Mouse (Mus musculus) myocyte (in vitro differentiated cells): ENCODE measurements around the gene Tfrc. TPM values are rescaled to one million over a fixed set of nuclear protein-coding genes. Genes with fewer than 3 reads are reported as not detected.
"Not testable (repeated sequence)": the region's sequence is repeated elsewhere in the genome, so short reads cannot be mapped to it uniquely, and the experiment has no call there.

ENCODE experiments used
- H3K27me3 ChIP-seq: one replicate; pipeline ENCODE4 v1.6.1; 2011; ENCODE audit not compliant: control insufficient read depth, insufficient read depth, insufficient read length
- H3K36me3 ChIP-seq: one replicate; pipeline ENCODE4 v1.6.1; 2011; ENCODE audit not compliant: control insufficient read depth, insufficient read depth
- H3K4me2 ChIP-seq: one replicate; pipeline ENCODE4 v1.6.1; 2011; ENCODE audit warnings: low read depth, control low read depth
- H3K4me3 ChIP-seq: one replicate; pipeline ENCODE4 v1.5.1; 2011; ENCODE audit warnings: mild to moderate bottlenecking, control low read depth, moderate library complexity
- H3K79me2 ChIP-seq: one replicate; pipeline ENCODE4 v1.6.1; 2011; ENCODE audit not compliant: control insufficient read depth, insufficient read depth
- H3ac ChIP-seq: one replicate; pipeline ENCODE4 v1.6.1; 2011; ENCODE audit not compliant: control insufficient read depth, insufficient read length
- CEBPB ChIP-seq: IDR thresholded peaks from 2 replicates; pipeline ENCODE4 v1.6.1; 2011; ENCODE audit warnings: mild to moderate bottlenecking, moderate library complexity; ENCODE audit not compliant: poor library complexity, insufficient read depth, severe bottlenecking
- E2F4 ChIP-seq: IDR thresholded peaks from one replicate; pipeline ENCODE4 v1.6.1; 2011; ENCODE audit warnings: mild to moderate bottlenecking, control low read depth, moderate library complexity; ENCODE audit not compliant: insufficient read depth
- MAX ChIP-seq: IDR thresholded peaks from one replicate; pipeline ENCODE4 v1.6.1; 2011; ENCODE audit warnings: low read depth, mild to moderate bottlenecking, control low read depth
- MYOD1 ChIP-seq, 3 experiments: IDR thresholded peaks; one replicate each; pipeline ENCODE4 v1.6.1; 2011; ENCODE audit warnings: control low read depth in 2 of 3, low read depth in 2 of 3, mild to moderate bottlenecking in 2 of 3, moderate library complexity in 1 of 3; ENCODE audit not compliant: insufficient read length in 2 of 3, control insufficient read depth in 1 of 3
- MYOG ChIP-seq, 3 experiments: IDR thresholded peaks; one replicate each; pipeline ENCODE4 v1.6.1; 2011; ENCODE audit warnings: control low read depth in 2 of 3, low read depth in 2 of 3, mild to moderate bottlenecking in 2 of 3; ENCODE audit not compliant: insufficient read length in 2 of 3, control insufficient read depth in 1 of 3, insufficient read depth in 1 of 3
- POLR2A ChIP-seq: IDR thresholded peaks from one replicate; pipeline ENCODE4 v1.6.1; 2011; ENCODE audit warnings: low read depth, mild to moderate bottlenecking, control low read depth, moderate library complexity; ENCODE audit not compliant: insufficient read length
- POLR2AphosphoS2 ChIP-seq: IDR thresholded peaks from one replicate; pipeline ENCODE4 v1.6.1; 2011; ENCODE audit warnings: low read depth, control low read depth; ENCODE audit not compliant: insufficient read length
- REST ChIP-seq: IDR thresholded peaks from one replicate; pipeline ENCODE4 v1.6.1; 2011; ENCODE audit warnings: mild to moderate bottlenecking, control low read depth, moderate library complexity; ENCODE audit not compliant: insufficient read depth, insufficient read length
- SRF ChIP-seq: IDR thresholded peaks from one replicate; pipeline ENCODE4 v1.6.1; 2011; ENCODE audit warnings: low read depth; ENCODE audit not compliant: control insufficient read depth, insufficient read length
- TCF12 ChIP-seq: IDR thresholded peaks from one replicate; pipeline ENCODE4 v1.6.1; 2011; ENCODE audit warnings: mild to moderate bottlenecking, control low read depth; ENCODE audit not compliant: poor library complexity, insufficient read depth, severe bottlenecking
- TCF3 ChIP-seq: IDR thresholded peaks from one replicate; pipeline ENCODE4 v1.6.1; 2011; ENCODE audit warnings: low read depth, control low read depth; ENCODE audit not compliant: insufficient read length
- USF1 ChIP-seq: IDR thresholded peaks from one replicate; pipeline ENCODE4 v1.6.1; 2011; ENCODE audit warnings: low read depth, mild to moderate bottlenecking, control low read depth, moderate library complexity
- polyA plus RNA-seq: library from polyadenylated mRNA; unstranded; fragments of >200 nt; fragmentation: generic; extraction: Trizol; gene quantifications from one replicate; pipeline ENCODE4 v1.2.1, GENCODE M21; 2012; ENCODE audit warnings: missing spikeins

The Tfrc gene
- polyA plus RNA-seq, 1 experiment = 55.4 TPM

DNA sequence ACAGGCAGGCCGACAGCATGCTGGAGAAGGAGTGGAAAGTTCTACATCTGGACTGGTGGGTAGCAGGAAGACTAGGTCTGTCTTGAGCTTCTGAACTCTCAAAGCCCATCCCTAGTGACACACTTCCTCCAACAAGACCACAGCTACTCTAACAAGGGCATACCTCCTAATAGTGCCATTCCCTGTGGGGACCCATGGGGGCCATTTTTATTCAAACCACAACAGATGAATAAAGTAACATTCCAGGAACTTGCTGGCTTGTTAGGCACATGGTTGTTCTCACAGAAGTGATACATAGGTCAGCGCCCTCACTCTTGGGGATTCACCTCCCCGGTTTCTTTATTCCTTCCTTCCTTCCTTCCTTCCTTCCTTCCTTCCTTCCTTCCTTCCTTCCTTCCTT lies 27.6 kb downstream of the Tfrc start:
- Histone ChIP-seq H3ac (no peak overlapping the region), H3K27me3 (no peaks in the 10 kb centered on the region), H3K36me3 (peaks cover 7% of the 10 kb centered on the region), H3K4me2 (no peak overlapping the region), H3K4me3 (no peak overlapping the region), H3K79me2 (no peaks in the 10 kb centered on the region)
- TF ChIP-seq TCF3 (no peak), MYOD1 (IDR thresholded peaks at IDR 0.05; ENCODE audit: control insufficient read depth in 1 of 3, insufficient read length in 2 of 3, low read depth in 2 of 3) (no peak), SRF (no peak), TCF12 (no peak), REST (no peak), USF1 (no peak), POLR2AphosphoS2 (no peak), MYOG (IDR thresholded peaks at IDR 0.05; ENCODE audit: control insufficient read depth in 1 of 3, insufficient read depth in 1 of 3, insufficient read length in 2 of 3, low read depth in 2 of 3) (no peak), E2F4 (no peak), CEBPB (no peak), MAX (no peak), POLR2A (no peak)

GRCm38 (mm10) chr16:32636871-32637521 lies 28.3 kb downstream of the Tfrc start:
- no peaks in the 10 kb centered on the region for H3K27me3 ChIP-seq
- no peaks in the 10 kb centered on the region for H3K79me2 ChIP-seq
- peaks cover under 1% of the 10 kb centered on the region for H3K36me3 ChIP-seq
- no peak overlapping the region for H3ac ChIP-seq
- no peak overlapping the region for H3K4me3 ChIP-seq
- no peak overlapping the region for H3K4me2 ChIP-seq
- TF ChIP-seq CEBPB (no peak), TCF12 (no peak), POLR2A (no peak), SRF (no peak), USF1 (no peak), POLR2AphosphoS2 (no peak), REST (no peak), E2F4 (no peak), MYOD1 (IDR thresholded peaks at IDR 0.05; ENCODE audit: control insufficient read depth in 1 of 3, insufficient read length in 2 of 3, low read depth in 2 of 3) (no peak), MAX (no peak), TCF3 (no peak)

- H3K27me3 ChIP-seq = no peaks in the 10 kb centered on the region
- no peaks in the 10 kb centered on the region for H3K79me2 ChIP-seq
- H3ac ChIP-seq = no peak overlapping the region
- H3K4me3 ChIP-seq = no peak overlapping the region
- H3K36me3 ChIP-seq = no peaks in the 10 kb centered on the region
- peak overlapping the region; percentile 33 for H3K4me2 ChIP-seq
- TF ChIP-seq TCF3 (no peak), E2F4 (no peak), USF1 (no peak), MYOD1 (IDR thresholded peaks at IDR 0.05; ENCODE audit: control insufficient read depth in 1 of 3, insufficient read length in 2 of 3, low read depth in 2 of 3) (peak in 1 of 3 experiments; percentile 6), POLR2AphosphoS2 (no peak), SRF (peak; percentile 33), POLR2A (no peak), MYOG (IDR thresholded peaks at IDR 0.05; ENCODE audit: control insufficient read depth in 1 of 3, insufficient read depth in 1 of 3, insufficient read length in 2 of 3, low read depth in 2 of 3) (no peak), MAX (no peak), REST (no peak), CEBPB (no peak), TCF12 (no peak)
Observed at GRCm38 (mm10) chr16:32638476-32638875, 29.8 kb downstream of the Tfrc start.

GRCm38 (mm10) chr16:32640096-32640495 lies 31.4 kb downstream of the Tfrc start:
- no peaks in the 10 kb centered on the region for H3K79me2 ChIP-seq

DNA sequence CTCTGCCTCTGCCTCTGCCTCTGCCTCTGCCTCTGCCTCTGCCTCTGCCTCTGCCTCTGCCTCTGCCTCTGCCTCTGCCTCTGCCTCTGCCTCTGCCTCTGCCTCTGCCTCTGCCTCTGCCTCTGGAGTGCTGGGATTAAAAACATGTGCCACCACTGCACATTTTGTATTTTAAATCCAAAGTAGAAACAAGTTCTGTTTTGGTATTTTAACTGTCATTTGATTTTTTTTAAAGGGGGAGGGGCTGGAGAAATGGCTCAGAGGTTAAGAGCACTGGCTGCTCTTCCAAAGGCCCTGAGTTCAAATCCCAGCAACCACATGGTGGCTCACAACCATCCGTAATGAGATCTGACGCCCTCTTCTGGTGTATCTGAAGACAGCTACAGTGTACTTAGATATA lies 32.0 kb downstream of the Tfrc start:
- not testable (repeated sequence) for H3ac ChIP-seq, H3K79me2 ChIP-seq, H3K36me3 ChIP-seq, H3K4me2 ChIP-seq, H3K27me3 ChIP-seq, H3K4me3 ChIP-seq

More at GRCm38 (mm10) chr16:32640096-32640495, 31.4 kb downstream of the Tfrc start:
- Histone ChIP-seq H3K27me3 (no peaks in the 10 kb centered on the region), H3K4me3 (no peak overlapping the region), H3K36me3 (no peaks in the 10 kb centered on the region), H3K4me2 (peak overlapping the region; percentile 19), H3ac (no peak overlapping the region)
- TF ChIP-seq CEBPB = no peak
- no peak for TF ChIP-seq TCF12
- no peak for TF ChIP-seq POLR2AphosphoS2
- no peak for TF ChIP-seq SRF
- TF ChIP-seq REST = no peak
- no peak for TF ChIP-seq USF1
- no peak for TF ChIP-seq E2F4
